Comparison of ENCODE assay signal across 16 mouse cellular contexts in the genomic region with DNA sequence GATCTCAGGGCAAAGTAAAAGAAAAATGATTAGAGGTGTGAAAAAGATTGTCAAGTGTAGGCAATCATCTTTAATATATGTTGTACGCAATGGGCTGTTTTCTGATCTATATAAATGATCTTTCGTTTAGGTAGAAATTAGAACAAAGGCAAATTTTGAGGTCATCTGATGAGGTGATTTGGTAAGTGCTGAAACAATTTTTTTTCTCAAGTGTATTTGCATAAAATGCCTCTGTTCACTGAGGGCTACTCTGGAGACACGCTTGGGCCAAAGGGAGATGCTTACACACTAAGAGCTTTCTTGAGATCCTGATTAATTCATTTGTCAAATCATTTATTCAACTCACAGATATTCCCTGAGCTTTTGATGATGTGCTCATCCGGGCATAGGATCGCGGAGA.
"Had no signal": no experiment of that assay in that cellular context is flagged by ENCODE, and none has a peak within 500 bp of the region (broad histone marks: within the 10 kb centered on the region; RNA-seq: fewer than 3 reads in every experiment).

No protein-coding gene starts in this region.

- H3K36me3 ChIP-seq: neural tube, embryonic 13.5 days; neural tube, embryonic 15.5 days; stomach, embryonic 15.5 days had no signal

- H3K27ac ChIP-seq: neural tube, embryonic 13.5 days; neural tube, embryonic 15.5 days; stomach, embryonic 15.5 days; stomach, postnatal 0 days had no signal

- H3K27me3 ChIP-seq: neural tube, embryonic 13.5 days; neural tube, embryonic 15.5 days; stomach, embryonic 15.5 days had no signal

- H3K9me3 ChIP-seq: neural tube, embryonic 13.5 days; neural tube, embryonic 15.5 days; stomach, embryonic 15.5 days had no signal

- H3K4me3 ChIP-seq: neural tube, embryonic 13.5 days; neural tube, embryonic 15.5 days; stomach, embryonic 15.5 days had no signal

- H3K4me1 ChIP-seq: neural tube, embryonic 13.5 days; neural tube, embryonic 15.5 days; stomach, embryonic 15.5 days had no signal

- H3K9ac ChIP-seq: neural tube, embryonic 13.5 days; neural tube, embryonic 15.5 days; stomach, embryonic 15.5 days had no signal

- H3K4me2 ChIP-seq: neural tube, embryonic 13.5 days; neural tube, embryonic 15.5 days; stomach, embryonic 15.5 days had no signal

- DNase-seq: retina, postnatal 1 day; right cerebral cortex, adult 18-20 months; right cerebral cortex, postnatal 14 days; right cerebral cortex, postnatal 25 days; right cerebral cortex, postnatal 4 days; spleen, adult 18-20 months; thymus, adult 18-20 months; thymus, adult 2 months; thymus, postnatal 14 days; thymus, postnatal 25 days; thymus, postnatal 36 days; thymus, postnatal 4 days had no signal
